Mouse (Mus musculus) kidney, adult 10 weeks (tissue): ENCODE results near the gene Zfp85. TPM values are rescaled to one million over a fixed set of nuclear protein-coding genes. Genes with fewer than 3 reads are reported as not detected.

ENCODE experiments used
- polyA plus RNA-seq: library from polyadenylated mRNA; stranded (reverse); fragments of 350-450 nt; fragmentation: Illumina TruSeq; extraction: RNeasy Lipid Tissue Mini Kit (QIAGEN cat#74804); gene quantifications from one replicate; pipeline ENCODE4 v1.2.3, GENCODE M21; 2014; ENCODE audit warnings: low read depth, low replicate concordance

Gene Zfp85
- 15.6 TPM for polyA plus RNA-seq

DNA sequence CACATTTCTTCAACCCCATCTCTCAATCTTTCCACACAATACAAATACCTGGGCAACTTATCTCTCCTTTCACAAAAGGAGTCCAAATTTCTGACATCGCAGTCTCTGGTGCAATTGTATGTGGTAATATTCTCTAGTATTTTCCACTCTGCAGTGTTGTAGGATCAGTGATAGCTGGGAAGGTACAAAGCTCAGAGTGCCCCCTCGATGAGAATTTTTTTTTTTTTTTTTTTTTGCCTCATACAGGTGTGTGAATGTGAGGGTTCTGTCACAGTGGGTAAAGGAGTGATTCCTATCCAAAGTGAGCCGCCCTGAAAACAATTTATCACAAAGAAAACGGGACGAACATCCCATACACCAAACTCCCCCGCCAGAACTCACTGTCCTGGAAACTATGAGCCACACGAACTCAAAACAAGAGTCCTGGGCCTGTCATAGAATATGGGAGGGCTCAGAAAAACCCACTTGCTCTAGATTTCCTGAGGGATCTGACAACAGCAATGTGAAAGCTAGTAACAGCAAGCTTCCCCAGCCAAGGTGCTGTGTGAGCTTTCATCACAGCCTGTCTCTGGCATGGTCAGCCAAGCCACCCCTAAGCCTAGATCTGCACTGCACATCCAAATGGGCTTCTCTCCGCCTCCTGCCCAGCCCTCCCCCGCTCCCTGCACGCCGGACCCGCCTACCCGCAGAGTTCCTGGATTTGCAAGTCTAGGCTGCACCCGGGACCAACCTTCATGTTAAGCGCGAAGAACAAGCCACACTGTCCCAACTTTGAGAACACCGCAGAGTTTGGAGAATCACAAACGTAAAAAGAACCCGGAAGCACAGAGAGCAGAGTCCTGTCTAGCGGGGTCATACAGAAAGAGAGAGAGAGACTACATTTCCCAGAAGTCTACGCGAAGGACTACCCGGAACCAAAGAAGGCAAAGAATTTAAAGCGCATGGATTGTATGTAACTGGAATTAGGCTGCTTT, at the start of gene Zfp85:
Gene Zfp85 (minus strand): TSS at position 896 of the 974 bp plus-strand sequence.

GRCm38 (mm10) chr13:67779265-67780221, 24.5 kb upstream of the Zfp85 start, which contains the start of gene Zfp493:
Gene Zfp493, plus strand, starts transcription at chr13:67779693.

DNA sequence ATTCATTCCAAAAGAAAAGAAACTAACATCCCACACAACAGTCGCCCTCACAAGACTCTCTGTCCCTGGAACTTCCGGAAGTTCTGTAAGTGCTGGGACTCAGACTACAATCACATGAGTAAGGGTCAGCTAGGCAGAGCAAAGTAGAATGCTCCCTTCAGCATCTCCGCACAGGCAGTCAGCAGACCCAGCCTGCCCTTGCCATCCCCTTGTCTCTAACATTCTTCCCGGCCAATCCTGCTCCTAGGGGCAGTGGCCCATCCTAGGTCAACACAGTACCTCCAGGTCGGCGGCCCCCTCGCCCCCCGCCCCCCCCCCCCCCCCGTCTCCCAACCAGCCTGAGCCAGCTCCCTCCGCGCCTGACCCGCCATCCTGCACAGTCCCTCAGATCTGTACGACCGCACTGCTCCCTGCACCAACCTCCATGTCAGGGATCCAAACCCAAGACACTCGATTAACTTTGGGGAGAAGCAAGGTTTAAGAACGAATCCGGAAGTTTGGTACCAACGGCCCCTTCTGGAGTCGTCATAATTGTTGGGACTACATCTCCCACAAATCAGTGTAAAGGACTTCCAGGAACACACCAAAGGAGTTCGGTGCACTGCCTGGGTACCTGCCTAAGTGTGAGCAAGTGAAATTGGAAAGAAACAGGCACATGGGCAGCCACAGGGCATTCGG, 26.2 kb downstream of the Zfp85 start, which contains the start of gene Zfp65:
Gene Zfp65 (minus strand): TSS at position 533 of the 678 bp plus-strand sequence.

Other genes starting within 250 kb of the Zfp85 start
- not detected for gene Gm26965, start 229.1 kb downstream of the Zfp85 start, polyA plus RNA-seq
- 23.8 TPM for gene Zfp87, start 229.1 kb downstream of the Zfp85 start, polyA plus RNA-seq
- 23.0 TPM for gene Zfp748, start 201.4 kb downstream of the Zfp85 start, polyA plus RNA-seq
- gene Zfp729b, start 145.5 kb downstream of the Zfp85 start, polyA plus RNA-seq: 34.3 TPM
- not detected for gene Gm49345, start 117.5 kb downstream of the Zfp85 start, polyA plus RNA-seq
- gene Zfp729a, start 117.4 kb downstream of the Zfp85 start, polyA plus RNA-seq: 32.0 TPM
- 13.9 TPM for gene Zfp738, start 68.2 kb downstream of the Zfp85 start, polyA plus RNA-seq
- 40.3 TPM for gene Zfp65, start 26.1 kb downstream of the Zfp85 start, polyA plus RNA-seq
- gene Zfp493, start 24.5 kb upstream of the Zfp85 start, polyA plus RNA-seq: 6.0 TPM
- 16.8 TPM for gene Zfp273, start 58.5 kb upstream of the Zfp85 start, polyA plus RNA-seq
- 2.5 TPM for gene Gm10037, start 75.9 kb upstream of the Zfp85 start, polyA plus RNA-seq
- gene BC048507, start 108.1 kb upstream of the Zfp85 start, polyA plus RNA-seq: not detected